Mouse (Mus musculus): ENCODE results near the gene Grn.
"Not testable (repeated sequence)": the region's sequence is repeated elsewhere in the genome, so short reads cannot be mapped to it uniquely, and the experiment has no call there.

Grn gene

GRCm38 (mm10) chr11:102430121-102431017 is at the start of gene Grn:
Grn (plus strand) TSS chr11:102430315.
- peak; percentile 93 for DNase-seq (ENCODE audit: low read depth, low spot score)

GRCm38 (mm10) chr11:102381341-102382100 is 48.6 kb upstream of the Grn start:
- no peak for DNase-seq (ENCODE audit: low read depth, low spot score)

GRCm38 (mm10) chr11:102382794-102383193 is 47.3 kb upstream of the Grn start:
- DNase-seq (ENCODE audit: low read depth, low spot score), result no peak

GRCm38 (mm10) chr11:102383365-102384136 is 46.6 kb upstream of the Grn start:
- no peak for DNase-seq (ENCODE audit: low read depth, low spot score)

GRCm38 (mm10) chr11:102384418-102384817 is 45.7 kb upstream of the Grn start:
- no peak for DNase-seq (ENCODE audit: low read depth, low spot score)

- no peak for DNase-seq (ENCODE audit: low read depth, low spot score)
These were observed 45.0 kb upstream of the Grn start for GRCm38 (mm10) chr11:102385075-102385474.

- no peak for DNase-seq (ENCODE audit: low read depth, low spot score)
These were observed 44.0 kb upstream of the Grn start for GRCm38 (mm10) chr11:102386121-102386520.

GRCm38 (mm10) chr11:102389436-102389835 is 40.7 kb upstream of the Grn start:
- not testable (repeated sequence) for DNase-seq (ENCODE audit: low read depth, low spot score)

- no peak for DNase-seq (ENCODE audit: low read depth, low spot score)
These were observed 37.5 kb upstream of the Grn start for GRCm38 (mm10) chr11:102392441-102393237.

- peak; percentile 44 for DNase-seq (ENCODE audit: low read depth, low spot score)
These were observed 36.9 kb upstream of the Grn start, which contains the start of gene Rundc3a for GRCm38 (mm10) chr11:102393238-102393634. Rundc3a (plus strand) TSS chr11:102393403.

- DNase-seq (ENCODE audit: low read depth, low spot score), result no peak
These were observed 36.2 kb upstream of the Grn start for GRCm38 (mm10) chr11:102393719-102394420.

GRCm38 (mm10) chr11:102394421-102395124 is 35.5 kb upstream of the Grn start:
- DNase-seq (ENCODE audit: low read depth, low spot score), result no peak

- DNase-seq (ENCODE audit: low read depth, low spot score), result no peak
These were observed 34.9 kb upstream of the Grn start for GRCm38 (mm10) chr11:102395250-102395649.

GRCm38 (mm10) chr11:102396263-102396662 is 33.9 kb upstream of the Grn start:
- no peak for DNase-seq (ENCODE audit: low read depth, low spot score)

- DNase-seq (ENCODE audit: low read depth, low spot score), result no peak
These were observed 33.4 kb upstream of the Grn start for GRCm38 (mm10) chr11:102396671-102397141.

- no peak for DNase-seq (ENCODE audit: low read depth, low spot score)
These were observed 31.9 kb upstream of the Grn start for GRCm38 (mm10) chr11:102398007-102398825.

- no peak for DNase-seq (ENCODE audit: low read depth, low spot score)
These were observed 31.0 kb upstream of the Grn start for GRCm38 (mm10) chr11:102399107-102399506.

- DNase-seq (ENCODE audit: low read depth, low spot score), result no peak
These were observed 30.5 kb upstream of the Grn start for GRCm38 (mm10) chr11:102399610-102400072.

Measured in skeletal muscle tissue, adult 2 months (tissue).